Mouse (Mus musculus) liver, embryonic 15.5 days (tissue): ENCODE data around the gene Cog7. TPM values are rescaled to one million over a fixed set of nuclear protein-coding genes. Genes with fewer than 3 reads are reported as not detected.

Source experiments
- ATAC-seq: fragments of 200-750 bp; cut with Nextera tagmentation; 2 replicates; pipeline ENCODE4 v1.8.0; 2017; ENCODE audit warnings: moderate number of reproducible peaks, mild to moderate bottlenecking, moderate library complexity; ENCODE audit not compliant: insufficient read depth
- H3K27ac ChIP-seq: fragments of 300-500 bp; sonication (generic); replicated peaks from 2 replicates; pipeline ENCODE4 v1.5.1; 2015; ENCODE audit warnings: mild to moderate bottlenecking, inconsistent platforms
- H3K27me3 ChIP-seq: fragments of 300-500 bp; sonication (generic); 2 replicates; pipeline ENCODE4 v1.6.1; 2015; ENCODE audit warnings: mild to moderate bottlenecking, inconsistent platforms
- H3K36me3 ChIP-seq: fragments of 300-500 bp; sonication (generic); replicated peaks from 2 replicates; pipeline ENCODE4 v1.6.1; 2015; ENCODE audit warnings: moderate library complexity, mild to moderate bottlenecking, inconsistent platforms
- H3K4me1 ChIP-seq: fragments of 300-500 bp; sonication (generic); replicated peaks from 2 replicates; pipeline ENCODE4 v1.6.1; 2015; ENCODE audit warnings: inconsistent platforms
- H3K4me2 ChIP-seq: fragments of 300-500 bp; sonication (generic); 2 replicates; pipeline ENCODE4 v1.6.1; 2015; ENCODE audit warnings: moderate library complexity, mild to moderate bottlenecking, inconsistent platforms
- H3K4me3 ChIP-seq: fragments of 300-500 bp; sonication (generic); replicated peaks from 2 replicates; pipeline ENCODE4 v1.5.1; 2015; ENCODE audit warnings: mild to moderate bottlenecking, inconsistent platforms
- H3K9ac ChIP-seq: fragments of 300-500 bp; sonication (generic); 2 replicates; pipeline ENCODE4 v1.6.1; 2015; ENCODE audit warnings: moderate library complexity, mild to moderate bottlenecking, inconsistent platforms
- H3K9me3 ChIP-seq: fragments of 300-500 bp; sonication (generic); replicated peaks from 2 replicates; pipeline ENCODE4 v1.6.1; 2016; ENCODE audit warnings: inconsistent platforms
- WGBS: fragments of 180-500 bp; shearing (Covaris S2); methylation state at CpG from one replicate; pipeline ENCODE4 v1.1.7; 2015; ENCODE audit warnings: mixed read lengths; ENCODE audit not compliant: insufficient replicate concordance; 5-methylcytosine and 5-hydroxymethylcytosine counted together
- polyA plus RNA-seq: library from polyadenylated mRNA; unstranded; fragments of >200 nt; fragmentation: Nextera tagmentation; extraction: Ambion mirVana; gene quantifications from 2 replicates; pipeline ENCODE4 v1.2.1, GENCODE M21; 2015

Cog7 gene
- 9.2 and 10.0 TPM in 2 replicates for polyA plus RNA-seq

- Histone ChIP-seq H3K4me1 (peaks cover 21% of the 10 kb centered on the region), H3K9ac (peak within 1 kb of the TSS; percentile 85), H3K4me3 (peak within 1 kb of the TSS; percentile 92), H3K4me2 (peak within 1 kb of the TSS; percentile 83), H3K9me3 (no peaks in the 10 kb centered on the region), H3K27ac (peak within 1 kb of the TSS; percentile 59; the same call in 1 of the 2 replicates), H3K36me3 (0 out of 2 replicates have a peak, but pooled peaks cover 9% of the 10 kb centered on the region), H3K27me3 (no peaks in the 10 kb centered on the region)
- under 1% methylated on average over 55 of the region's 55 CpGs for WGBS
- ATAC-seq, result peak; percentile 88
Observed at GRCm38 (mm10) chr7:121981307-121981871, at the start of gene Cog7. TSS of gene Cog7 (minus strand) at chr7:121981711.

GRCm38 (mm10) chr7:122022131-122022530, 40.6 kb upstream of the Cog7 start:
- no peaks in the 10 kb centered on the region for H3K9me3 ChIP-seq
- no peaks in the 10 kb centered on the region for H3K36me3 ChIP-seq
- H3K4me1 ChIP-seq, result peaks cover 52% of the 10 kb centered on the region
- 92% methylated on average over 2 of the region's 2 CpGs for WGBS
- H3K27me3 ChIP-seq, result no peaks in the 10 kb centered on the region
- H3K4me2 ChIP-seq, result no peak overlapping the region
- no peak overlapping the region for H3K27ac ChIP-seq
- no peak for ATAC-seq
- H3K4me3 ChIP-seq, result no peak overlapping the region
- H3K9ac ChIP-seq, result no peak overlapping the region

GRCm38 (mm10) chr7:122020667-122021354, 39.3 kb upstream of the Cog7 start, which contains the start of gene Gga2:
TSS of gene Gga2 (minus strand) at chr7:122021222.
- peak within 1 kb of the TSS; percentile 99 for H3K4me2 ChIP-seq
- peak within 1 kb of the TSS; percentile 82 for H3K27ac ChIP-seq
- under 1% methylated on average over 48 of the region's 50 CpGs for WGBS
- H3K4me3 ChIP-seq, result peak within 1 kb of the TSS; percentile 76
- no peaks in the 10 kb centered on the region for H3K36me3 ChIP-seq
- H3K4me1 ChIP-seq, result peaks cover 65% of the 10 kb centered on the region
- H3K9ac ChIP-seq, result peak within 1 kb of the TSS; percentile 78
- no peaks in the 10 kb centered on the region for H3K9me3 ChIP-seq
- no peaks in the 10 kb centered on the region for H3K27me3 ChIP-seq
- ATAC-seq, result peak; percentile 70

- peak overlapping the region; percentile 99 for H3K4me2 ChIP-seq
- H3K4me1 ChIP-seq, result peaks cover 71% of the 10 kb centered on the region
- H3K27me3 ChIP-seq, result no peaks in the 10 kb centered on the region
- H3K9me3 ChIP-seq, result no peaks in the 10 kb centered on the region
- no peaks in the 10 kb centered on the region for H3K36me3 ChIP-seq
- under 1% methylated on average over 6 of the region's 6 CpGs for WGBS
- peak; percentile 30 for ATAC-seq
- H3K9ac ChIP-seq, result peak overlapping the region; percentile 78
- H3K27ac ChIP-seq, result peak overlapping the region; percentile 82
- H3K4me3 ChIP-seq, result peak overlapping the region; percentile 76
Observed at GRCm38 (mm10) chr7:122020273-122020666, 38.8 kb upstream of the Cog7 start.

GRCm38 (mm10) chr7:122018978-122019377, 37.5 kb upstream of the Cog7 start:
- Histone ChIP-seq H3K36me3 (no peaks in the 10 kb centered on the region), H3K4me1 (peaks cover 80% of the 10 kb centered on the region), H3K9me3 (no peaks in the 10 kb centered on the region), H3K4me3 (peak overlapping the region; percentile 76), H3K27me3 (no peaks in the 10 kb centered on the region), H3K27ac (peak overlapping the region; percentile 82), H3K4me2 (peak overlapping the region; percentile 99), H3K9ac (peak overlapping the region; percentile 19; the same call in 1 of the 2 replicates)
- ATAC-seq, result no peak
- WGBS, result 65% methylated on average over 7 of the region's 7 CpGs

- peak overlapping the region; percentile 19; the same call in 1 of the 2 replicates for H3K9ac ChIP-seq
- 7% methylated on average over 3 of the region's 3 CpGs for WGBS
- peak overlapping the region; percentile 76 for H3K4me3 ChIP-seq
- peak overlapping the region; percentile 82 for H3K27ac ChIP-seq
- H3K27me3 ChIP-seq, result no peaks in the 10 kb centered on the region
- no peaks in the 10 kb centered on the region for H3K9me3 ChIP-seq
- ATAC-seq, result peak; percentile 67
- H3K36me3 ChIP-seq, result no peaks in the 10 kb centered on the region
- peak overlapping the region; percentile 99 for H3K4me2 ChIP-seq
- peaks cover 78% of the 10 kb centered on the region for H3K4me1 ChIP-seq
Observed at GRCm38 (mm10) chr7:122018247-122018646, 36.7 kb upstream of the Cog7 start.

GRCm38 (mm10) chr7:122015734-122016133, 34.2 kb upstream of the Cog7 start:
- H3K4me3 ChIP-seq, result no peak overlapping the region
- H3K4me2 ChIP-seq, result peak overlapping the region; percentile 48
- WGBS, result 67% methylated on average over 10 of the region's 10 CpGs
- no peak overlapping the region for H3K9ac ChIP-seq
- H3K27me3 ChIP-seq, result no peaks in the 10 kb centered on the region
- no peak for ATAC-seq
- peaks cover 72% of the 10 kb centered on the region for H3K4me1 ChIP-seq
- H3K9me3 ChIP-seq, result no peaks in the 10 kb centered on the region
- H3K36me3 ChIP-seq, result peaks cover 20% of the 10 kb centered on the region
- peak overlapping the region; percentile 66 for H3K27ac ChIP-seq

- Histone ChIP-seq H3K4me1 (peaks cover 66% of the 10 kb centered on the region), H3K4me2 (peak overlapping the region; percentile 48), H3K4me3 (no peak overlapping the region), H3K9me3 (no peaks in the 10 kb centered on the region), H3K9ac (0 out of 2 replicates have a peak overlapping the region, but pooled peaks have one; percentile 18), H3K27ac (peak overlapping the region; percentile 66), H3K36me3 (peaks cover 26% of the 10 kb centered on the region), H3K27me3 (no peaks in the 10 kb centered on the region)
- peak; percentile 28 for ATAC-seq
- WGBS, result 17% methylated on average over 8 of the region's 8 CpGs
Observed at GRCm38 (mm10) chr7:122015105-122015504, 33.6 kb upstream of the Cog7 start.

- H3K4me2 ChIP-seq, result no peak overlapping the region
- WGBS, result 46% methylated on average over 10 of the region's 10 CpGs
- H3K27ac ChIP-seq, result no peak overlapping the region
- H3K9me3 ChIP-seq, result no peaks in the 10 kb centered on the region
- no peak overlapping the region for H3K9ac ChIP-seq
- peaks cover 46% of the 10 kb centered on the region for H3K36me3 ChIP-seq
- H3K27me3 ChIP-seq, result no peaks in the 10 kb centered on the region
- ATAC-seq, result peak; percentile 29; the same call in 1 of the 2 replicates
- peaks cover 45% of the 10 kb centered on the region for H3K4me1 ChIP-seq
- H3K4me3 ChIP-seq, result no peak overlapping the region
Observed at GRCm38 (mm10) chr7:122012949-122013348, 31.4 kb upstream of the Cog7 start.

GRCm38 (mm10) chr7:122012370-122012769, 30.9 kb upstream of the Cog7 start:
- Histone ChIP-seq H3K4me1 (peaks cover 39% of the 10 kb centered on the region), H3K27me3 (no peaks in the 10 kb centered on the region), H3K4me3 (no peak overlapping the region), H3K4me2 (no peak overlapping the region), H3K27ac (no peak overlapping the region; the same call in 1 of the 2 replicates), H3K9ac (no peak overlapping the region), H3K36me3 (peaks cover 52% of the 10 kb centered on the region), H3K9me3 (no peaks in the 10 kb centered on the region)
- ATAC-seq, result no peak
- WGBS, result 84% methylated on average over 4 of the region's 4 CpGs

- 54% methylated on average over 8 of the region's 8 CpGs for WGBS
- no peaks in the 10 kb centered on the region for H3K27me3 ChIP-seq
- H3K4me3 ChIP-seq, result no peak overlapping the region
- no peak for ATAC-seq
- H3K36me3 ChIP-seq, result peaks cover 88% of the 10 kb centered on the region
- H3K4me2 ChIP-seq, result no peak overlapping the region
- H3K4me1 ChIP-seq, result no peaks in the 10 kb centered on the region
- H3K27ac ChIP-seq, result no peak overlapping the region
- no peaks in the 10 kb centered on the region for H3K9me3 ChIP-seq
- H3K9ac ChIP-seq, result no peak overlapping the region
Observed at GRCm38 (mm10) chr7:122000396-122000795, 18.9 kb upstream of the Cog7 start.
